Comparison of ENCODE assay signal across 8 mouse cellular contexts in the genomic region with DNA sequence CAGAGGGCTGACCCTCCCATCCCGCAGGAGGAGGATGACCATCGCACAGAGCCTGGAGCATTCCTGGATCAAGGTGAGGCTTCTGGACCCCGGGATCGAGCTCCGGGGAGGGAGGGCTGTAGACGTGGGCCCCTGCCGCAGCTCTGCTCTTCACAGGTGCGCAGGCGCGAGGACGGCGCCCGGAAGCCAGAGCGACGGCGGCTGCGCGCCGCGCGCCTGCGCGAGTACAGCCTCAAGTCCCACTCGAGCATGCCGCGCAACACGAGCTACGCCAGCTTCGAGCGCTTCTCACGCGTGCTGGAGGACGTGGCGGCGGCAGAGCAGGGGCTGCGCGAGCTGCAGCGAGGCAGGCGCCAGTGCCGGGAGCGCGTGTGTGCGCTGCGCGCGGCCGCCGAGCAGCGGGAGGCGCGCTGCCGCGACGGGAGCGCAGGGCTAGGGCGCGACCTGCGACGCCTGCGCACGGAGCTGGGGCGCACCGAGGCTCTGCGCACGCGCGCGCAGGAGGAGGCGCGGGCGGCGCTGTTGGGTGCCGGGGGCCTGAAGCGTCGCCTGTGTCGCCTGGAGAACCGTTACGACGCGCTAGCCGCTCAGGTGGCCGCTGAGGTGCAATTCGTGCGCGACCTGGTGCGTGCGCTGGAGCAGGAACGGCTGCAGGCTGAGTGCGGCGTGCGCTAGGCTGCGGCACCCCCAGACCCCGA. TPM values are rescaled to one million over a fixed set of nuclear protein-coding genes. Genes with fewer than 3 reads are reported as not detected.
DNase-seq lines count a peak whose midpoint lies in the region; ATAC-seq and TF ChIP-seq lines count a peak whose summit lies in the region.

No protein-coding gene starts in this region.

- no peak for TF ChIP-seq POLR2A in liver, adult 2 months (IDR thresholded peaks at IDR 0.05; ENCODE audit: extremely low read depth, insufficient read depth, low read length)

- peaks cover 40% of the 10 kb centered on the region for H3K27me3 ChIP-seq in embryonic facial prominence, embryonic 15.5 days
- H3K27me3 ChIP-seq in heart, embryonic 13.5 days (replicated peaks) = peaks cover 37% of the 10 kb centered on the region
- 0 out of 2 replicates have a peak, but pooled peaks cover 19% of the 10 kb centered on the region for H3K27me3 ChIP-seq in kidney, postnatal 0 days (ENCODE audit: insufficient read depth, low read length)
- no peaks in the 10 kb centered on the region for H3K27me3 ChIP-seq in liver, adult 2 months (ENCODE audit: control insufficient read depth, insufficient read depth, low read length)
- peaks cover 9% of the 10 kb centered on the region; the same call in 1 of the 2 replicates for H3K27me3 ChIP-seq in stomach, embryonic 14.5 days (ENCODE audit: control insufficient read depth, insufficient read depth, low read length)

- peak overlapping the region; percentile 54 for H3K4me3 ChIP-seq in embryonic facial prominence, embryonic 15.5 days (replicated peaks)
- peak overlapping the region; percentile 65 for H3K4me3 ChIP-seq in heart, embryonic 13.5 days
- H3K4me3 ChIP-seq in kidney, postnatal 0 days (replicated peaks; ENCODE audit: low read depth, low read length) = peak overlapping the region; percentile 55
- peak overlapping the region; percentile 90 for H3K4me3 ChIP-seq in liver, adult 2 months (ENCODE audit: insufficient read depth, low read depth, low read length)
- H3K4me3 ChIP-seq in stomach, embryonic 14.5 days (ENCODE audit: low read depth, low read length) = peak overlapping the region; percentile 49

- H3K27ac ChIP-seq in embryonic facial prominence, embryonic 15.5 days (replicated peaks) = peak overlapping the region; percentile 88
- H3K27ac ChIP-seq in heart, embryonic 13.5 days (replicated peaks) = peak overlapping the region; percentile 99
- H3K27ac ChIP-seq in kidney, postnatal 0 days = peak overlapping the region; percentile 87
- H3K27ac ChIP-seq in liver, adult 2 months (replicated peaks; ENCODE audit: insufficient read depth, low read depth, low read length) = peak overlapping the region; percentile 88
- peak overlapping the region; percentile 85 for H3K27ac ChIP-seq in stomach, embryonic 14.5 days (ENCODE audit: low read length)

- no peaks in the 10 kb centered on the region for H3K9me3 ChIP-seq in embryonic facial prominence, embryonic 15.5 days (replicated peaks)
- H3K9me3 ChIP-seq in heart, embryonic 13.5 days = no peaks in the 10 kb centered on the region
- H3K9me3 ChIP-seq in kidney, postnatal 0 days (replicated peaks; ENCODE audit: low read length) = no peaks in the 10 kb centered on the region
- H3K9me3 ChIP-seq in stomach, embryonic 14.5 days (ENCODE audit: control insufficient read depth, low read depth, low read length) = no peaks in the 10 kb centered on the region

- no peaks in the 10 kb centered on the region for H3K79me2 ChIP-seq in liver, adult 2 months (ENCODE audit: control insufficient read depth, insufficient read depth, low read length)

- peaks cover 29% of the 10 kb centered on the region for H3K36me3 ChIP-seq in embryonic facial prominence, embryonic 15.5 days
- H3K36me3 ChIP-seq in heart, embryonic 13.5 days = peaks cover 39% of the 10 kb centered on the region
- H3K36me3 ChIP-seq in kidney, postnatal 0 days (ENCODE audit: insufficient read depth, low read length) = 0 out of 2 replicates have a peak, but pooled peaks cover 4% of the 10 kb centered on the region
- H3K36me3 ChIP-seq in liver, adult 2 months (ENCODE audit: control insufficient read depth, insufficient read depth, low read length) = no peaks in the 10 kb centered on the region
- H3K36me3 ChIP-seq in stomach, embryonic 14.5 days (ENCODE audit: control insufficient read depth, insufficient read depth, low read length) = peaks cover 17% of the 10 kb centered on the region; the same call in 1 of the 2 replicates

- peak; percentile 87 for DNase-seq in 416B (ENCODE audit: low read depth)
- peak; percentile 85 to 91 for DNase-seq in adrenal gland, postnatal 36 days
- DNase-seq in kidney, postnatal 0 days (ENCODE audit: low spot score) = peak; percentile 80
- DNase-seq in liver, adult 2 months (ENCODE audit: extremely low read depth, low read depth, low spot score) = peak; percentile 52

- WGBS in embryonic facial prominence, embryonic 15.5 days = under 1% methylated on average over 92 of the region's 93 CpGs
- WGBS in heart, embryonic 13.5 days = under 1% methylated on average over 76 of the region's 93 CpGs
- under 1% methylated on average over 91 of the region's 93 CpGs for WGBS in kidney, postnatal 0 days
- WGBS in liver, adult 2 months = under 1% methylated on average over 80 of the region's 93 CpGs
- under 1% methylated on average over 91 of the region's 93 CpGs for WGBS in stomach, embryonic 14.5 days

- TF ChIP-seq CTCF in kidney, postnatal 0 days (IDR thresholded peaks at IDR 0.05; ENCODE audit: low read depth) = no peak
- TF ChIP-seq CTCF in liver, adult 2 months (IDR thresholded peaks at IDR 0.05; ENCODE audit: low read depth, low read length) = 0 out of 2 replicates have a peak, but pooled peaks have one; percentile 1

- H3K4me1 ChIP-seq in embryonic facial prominence, embryonic 15.5 days = peaks cover 35% of the 10 kb centered on the region
- peaks cover 45% of the 10 kb centered on the region for H3K4me1 ChIP-seq in heart, embryonic 13.5 days
- peaks cover 8% of the 10 kb centered on the region; the same call in 1 of the 2 replicates for H3K4me1 ChIP-seq in kidney, postnatal 0 days (replicated peaks; ENCODE audit: insufficient read depth, low read length)
- peaks cover 6% of the 10 kb centered on the region for H3K4me1 ChIP-seq in liver, adult 2 months (ENCODE audit: control insufficient read depth, insufficient read depth, low read length)
- H3K4me1 ChIP-seq in stomach, embryonic 14.5 days (ENCODE audit: control insufficient read depth, insufficient read depth, low read length) = peaks cover 9% of the 10 kb centered on the region

- peak overlapping the region; percentile 45 for H3K9ac ChIP-seq in embryonic facial prominence, embryonic 15.5 days
- peak overlapping the region; percentile 92 for H3K9ac ChIP-seq in heart, embryonic 13.5 days
- H3K9ac ChIP-seq in kidney, postnatal 0 days (ENCODE audit: low read depth, low read length) = peak overlapping the region; percentile 71
- peak overlapping the region; percentile 98 for H3K9ac ChIP-seq in liver, adult 2 months (ENCODE audit: low read depth, low read length)
- H3K9ac ChIP-seq in stomach, embryonic 14.5 days (replicated peaks; ENCODE audit: low read depth, low read length) = peak overlapping the region; percentile 65

- peak; percentile 86 for ATAC-seq in embryonic facial prominence, embryonic 15.5 days (ENCODE audit: insufficient number of reproducible peaks, low FRiP score, low TSS enrichment, low read depth)
- ATAC-seq in heart, embryonic 13.5 days (ENCODE audit: extremely low read depth, insufficient number of reproducible peaks, low FRiP score, low TSS enrichment) = peak; percentile 71
- ATAC-seq in kidney, postnatal 0 days (replicated peaks; ENCODE audit: low FRiP score, low read depth) = peak; percentile 72
- ATAC-seq in monocyte, adult 5-6 weeks (replicated peaks; ENCODE audit: insufficient number of reproducible peaks, low FRiP score, low TSS enrichment, poor library complexity, severe bottlenecking) = 0 out of 2 replicates have a peak, but pooled peaks have one; percentile 2
- peak; percentile 81 for ATAC-seq in stomach, embryonic 14.5 days (ENCODE audit: insufficient number of reproducible peaks, insufficient read depth, low FRiP score, low read depth)

- peak overlapping the region; percentile 97 for H3K4me2 ChIP-seq in embryonic facial prominence, embryonic 15.5 days (replicated peaks)
- H3K4me2 ChIP-seq in heart, embryonic 13.5 days = peak overlapping the region; percentile 92
- peak overlapping the region; percentile 88 for H3K4me2 ChIP-seq in kidney, postnatal 0 days (ENCODE audit: low read length)
- H3K4me2 ChIP-seq in stomach, embryonic 14.5 days (replicated peaks; ENCODE audit: low read depth, low read length) = peak overlapping the region; percentile 97

RNA-seq across cellular contexts. Expression of gene 4930442H23Rik, which starts 8.8 kb away (rescaled TPM):
- not detected for total RNA-seq in adrenal gland, postnatal 36 days (2021)
- 0.13 and 0.21 TPM in 2 replicates for polyA plus RNA-seq in embryonic facial prominence, embryonic 15.5 days (2015; fragmentation: Nextera tagmentation; extraction: Ambion mirVana)
- 0.27 TPM in 1 of 2 replicates, not detected in the other for polyA plus RNA-seq in heart, embryonic 13.5 days (2015; fragmentation: Nextera tagmentation; extraction: Ambion mirVana)
- not detected in 2 replicates for polyA plus RNA-seq in kidney, postnatal 0 days (2015; fragmentation: Nextera tagmentation; extraction: Ambion mirVana)
- total RNA-seq in liver, adult 2 months (2014; rRNA removed) = not detected in 2 replicates
- polyA plus RNA-seq in liver, adult 2 months (2012; rRNA removed) = not detected in 2 replicates
- total RNA-seq in monocyte, adult 5-6 weeks (2017) = 0.49 TPM in 1 of 3 replicates, not detected in the others
- not detected in 2 replicates for polyA plus RNA-seq in stomach, embryonic 14.5 days (2014; fragmentation: Nextera tagmentation; extraction: Ambion mirVana)

RNA-seq across cellular contexts. Expression of gene Nmrk2, which starts 9.4 kb away (rescaled TPM):
- not detected for total RNA-seq in adrenal gland, postnatal 36 days (2021)
- polyA plus RNA-seq in embryonic facial prominence, embryonic 15.5 days (2015; fragmentation: Nextera tagmentation; extraction: Ambion mirVana) = 0.36 and 0.54 TPM in 2 replicates
- 5.2 and 6.1 TPM in 2 replicates for polyA plus RNA-seq in heart, embryonic 13.5 days (2015; fragmentation: Nextera tagmentation; extraction: Ambion mirVana)
- polyA plus RNA-seq in kidney, postnatal 0 days (2015; fragmentation: Nextera tagmentation; extraction: Ambion mirVana) = not detected in 2 replicates
- 0.09 TPM in 1 of 2 replicates, not detected in the other for total RNA-seq in liver, adult 2 months (2014; rRNA removed)
- not detected in 2 replicates for polyA plus RNA-seq in liver, adult 2 months (2012; rRNA removed)
- total RNA-seq in monocyte, adult 5-6 weeks (2017) = not detected in 3 replicates
- polyA plus RNA-seq in stomach, embryonic 14.5 days (2014; fragmentation: Nextera tagmentation; extraction: Ambion mirVana) = 0.14 and 0.35 TPM in 2 replicates

RNA-seq across cellular contexts. Expression of gene Dapk3, which starts 9.6 kb away (rescaled TPM):
- 10 to 100 TPM; 77.1 to 78.2 TPM for total RNA-seq in adrenal gland, postnatal 36 days (2021)
- 65.4 and 67.7 TPM in 2 replicates for polyA plus RNA-seq in embryonic facial prominence, embryonic 15.5 days (2015; fragmentation: Nextera tagmentation; extraction: Ambion mirVana)
- 41.5 and 42.4 TPM in 2 replicates for polyA plus RNA-seq in heart, embryonic 13.5 days (2015; fragmentation: Nextera tagmentation; extraction: Ambion mirVana)
- 42.8 and 43.3 TPM in 2 replicates for polyA plus RNA-seq in kidney, postnatal 0 days (2015; fragmentation: Nextera tagmentation; extraction: Ambion mirVana)
- total RNA-seq in liver, adult 2 months (2014; rRNA removed) = 14.1 and 16.0 TPM in 2 replicates
- 42.5 and 44.2 TPM in 2 replicates for polyA plus RNA-seq in liver, adult 2 months (2012; rRNA removed)
- total RNA-seq in monocyte, adult 5-6 weeks (2017) = 30.4 to 45.3 TPM (median 37.3 TPM) in 3 replicates
- polyA plus RNA-seq in stomach, embryonic 14.5 days (2014; fragmentation: Nextera tagmentation; extraction: Ambion mirVana) = 48.9 and 58.7 TPM in 2 replicates

RNA-seq across cellular contexts. Expression of gene Eef2, which starts 16.0 kb away (rescaled TPM):
- total RNA-seq in adrenal gland, postnatal 36 days (2021) = 1,000 to 10,000 TPM; 1,540 to 1,602 TPM
- 654 and 688 TPM in 2 replicates for polyA plus RNA-seq in embryonic facial prominence, embryonic 15.5 days (2015; fragmentation: Nextera tagmentation; extraction: Ambion mirVana)
- polyA plus RNA-seq in heart, embryonic 13.5 days (2015; fragmentation: Nextera tagmentation; extraction: Ambion mirVana) = 393 and 411 TPM in 2 replicates
- polyA plus RNA-seq in kidney, postnatal 0 days (2015; fragmentation: Nextera tagmentation; extraction: Ambion mirVana) = 560 and 590 TPM in 2 replicates
- total RNA-seq in liver, adult 2 months (2014; rRNA removed) = 812 and 946 TPM in 2 replicates
- 1,151 and 1,204 TPM in 2 replicates for polyA plus RNA-seq in liver, adult 2 months (2012; rRNA removed)
- total RNA-seq in monocyte, adult 5-6 weeks (2017) = 1,029 to 1,258 TPM (median 1,077 TPM) in 3 replicates
- 416 and 434 TPM in 2 replicates for polyA plus RNA-seq in stomach, embryonic 14.5 days (2014; fragmentation: Nextera tagmentation; extraction: Ambion mirVana)

RNA-seq across cellular contexts. Expression of gene Pias4, which starts 24.7 kb away (rescaled TPM):
- total RNA-seq in adrenal gland, postnatal 36 days (2021) = 10 to 100 TPM; 26.7 to 28.2 TPM
- polyA plus RNA-seq in embryonic facial prominence, embryonic 15.5 days (2015; fragmentation: Nextera tagmentation; extraction: Ambion mirVana) = 52.0 and 52.7 TPM in 2 replicates
- 35.7 and 40.3 TPM in 2 replicates for polyA plus RNA-seq in heart, embryonic 13.5 days (2015; fragmentation: Nextera tagmentation; extraction: Ambion mirVana)
- polyA plus RNA-seq in kidney, postnatal 0 days (2015; fragmentation: Nextera tagmentation; extraction: Ambion mirVana) = 28.4 and 32.0 TPM in 2 replicates
- total RNA-seq in liver, adult 2 months (2014; rRNA removed) = 8.9 and 10.1 TPM in 2 replicates
- polyA plus RNA-seq in liver, adult 2 months (2012; rRNA removed) = 17.8 and 22.7 TPM in 2 replicates
- 13.0 to 24.9 TPM (median 21.2 TPM) in 3 replicates for total RNA-seq in monocyte, adult 5-6 weeks (2017)
- 32.7 and 40.9 TPM in 2 replicates for polyA plus RNA-seq in stomach, embryonic 14.5 days (2014; fragmentation: Nextera tagmentation; extraction: Ambion mirVana)

Comparison
In these comparisons a context has a peak if more than half of its experiments do, and no peak if none do; other contexts are left out.
1. Peak in every context shown above with its lines: DNase-seq, ATAC-seq, H3K4me3 ChIP-seq and H3K27ac ChIP-seq.
2. ATAC-seq: peak in every context shown above with its lines; median percentile 86 in embryonic facial prominence, embryonic 15.5 days; 81 in stomach, embryonic 14.5 days; 72 in kidney, postnatal 0 days; 71 in heart, embryonic 13.5 days; 2 in monocyte, adult 5-6 weeks.
3. H3K9ac ChIP-seq: peak in every context shown above with its lines; median percentile 98 in liver, adult 2 months; 92 in heart, embryonic 13.5 days; 71 in kidney, postnatal 0 days; 65 in stomach, embryonic 14.5 days; 45 in embryonic facial prominence, embryonic 15.5 days.